Mouse (Mus musculus): ENCODE results near the gene Sgsm1.

GRCm38 (mm10) chr5:113210314-113210713, 100.3 kb downstream of the Sgsm1 start:
- no peak for TF ChIP-seq CTCF (IDR thresholded peaks at IDR 0.05; ENCODE audit: borderline replicate concordance, control insufficient read depth, extremely low read depth, insufficient read depth, low read length, poor library complexity)
- no peak for TF ChIP-seq POLR2A (IDR thresholded peaks at IDR 0.05; ENCODE audit: control insufficient read depth, extremely low read depth, insufficient read depth, low read length, poor library complexity)
